Mouse (Mus musculus): ENCODE results near the gene Emsy. TPM values are rescaled to one million over a fixed set of nuclear protein-coding genes. Genes with fewer than 3 reads are reported as not detected.

Emsy gene
- polyA plus RNA-seq, 1 experiment from 2014 or later, result 42.1 TPM

Other genes starting within 250 kb of the Emsy start
- not detected in 2 replicates for gene Gucy2d, start 216.4 kb downstream of the Emsy start, polyA plus RNA-seq (2015; fragmentation: Nextera tagmentation; extraction: Ambion mirVana)
- 2.7 and 3.8 TPM in 2 replicates for gene Lrrc32, start 167.5 kb downstream of the Emsy start, polyA plus RNA-seq (2015; fragmentation: Nextera tagmentation; extraction: Ambion mirVana)
- 48.9 and 52.2 TPM in 2 replicates for gene Thap12, start 46.3 kb upstream of the Emsy start, polyA plus RNA-seq (2015; fragmentation: Nextera tagmentation; extraction: Ambion mirVana)
- gene Wnt11, start 178.3 kb upstream of the Emsy start, polyA plus RNA-seq (2015; fragmentation: Nextera tagmentation; extraction: Ambion mirVana), result 0.55 and 0.69 TPM in 2 replicates

Measured in midbrain, embryonic 13.5 days (tissue).